Mouse (Mus musculus) ES-Bruce4 (cell line): Measurements from ENCODE around the gene Prickle1.

Source experiments
- CTCF ChIP-seq: IDR thresholded peaks from one replicate; pipeline ENCODE4 v1.8.1; 2011; ENCODE audit warnings: low read depth, low read length
- EP300 ChIP-seq: IDR thresholded peaks from 2 replicates; pipeline ENCODE4 v1.6.1; 2011; ENCODE audit warnings: low read depth, low read length; ENCODE audit not compliant: insufficient read depth
- POLR2A ChIP-seq: IDR thresholded peaks from one replicate; pipeline ENCODE4 v1.8.1; 2011; ENCODE audit warnings: low read length; ENCODE audit not compliant: insufficient read depth

DNA sequence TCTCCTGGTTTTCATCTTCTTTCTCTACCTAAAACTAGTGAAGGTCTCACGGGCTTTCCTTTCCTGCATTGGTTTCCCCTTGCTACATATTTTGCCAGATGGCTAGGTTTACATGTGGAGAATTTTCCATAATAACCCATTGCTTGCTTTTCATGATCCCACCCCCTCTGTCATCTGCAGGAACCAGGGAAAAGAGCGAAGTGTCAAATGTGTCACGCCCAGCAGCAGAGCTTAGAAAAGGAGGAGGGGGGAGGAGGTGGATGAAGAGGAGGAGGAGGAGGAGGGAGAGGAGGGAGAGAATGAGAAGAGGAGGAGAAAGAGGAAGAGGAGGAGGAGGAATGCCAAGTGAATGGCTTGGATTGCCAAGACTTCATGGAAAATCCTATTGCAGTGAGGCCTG, 17.9 kb upstream of the Prickle1 start:
- no peak for TF ChIP-seq CTCF
- TF ChIP-seq EP300 = no peak
- no peak for TF ChIP-seq POLR2A
